Mouse (Mus musculus) midbrain, embryonic 14.5 days (tissue): ENCODE data around the gene Gad1. TPM values are rescaled to one million over a fixed set of nuclear protein-coding genes. Genes with fewer than 3 reads are reported as not detected.

Experiments used
- ATAC-seq: fragments of 200-750 bp; cut with Nextera tagmentation; 2 replicates; pipeline ENCODE4 v1.8.0; 2017; ENCODE audit warnings: moderate number of reproducible peaks, moderate library complexity; ENCODE audit not compliant: low FRiP score, low TSS enrichment
- DNase-seq: peaks from one replicate; pipeline ENCODE4 v3.0.0-alpha.2; 2015
- H3K27ac ChIP-seq: fragments of 300-500 bp; sonication (generic); replicated peaks from 2 replicates; pipeline ENCODE4 v1.5.1; 2014; ENCODE audit warnings: mild to moderate bottlenecking, low read depth, low read length, moderate library complexity
- H3K27me3 ChIP-seq: fragments of 300-500 bp; sonication (generic); 2 replicates; pipeline ENCODE4 v1.6.1; 2014; ENCODE audit warnings: low read length, control low read depth, mixed read lengths; ENCODE audit not compliant: control insufficient read depth, insufficient read depth
- H3K36me3 ChIP-seq: fragments of 300-500 bp; sonication (generic); 2 replicates; pipeline ENCODE4 v1.6.1; 2014; ENCODE audit warnings: low read length, control low read depth; ENCODE audit not compliant: control insufficient read depth, insufficient read depth
- H3K4me1 ChIP-seq: fragments of 300-500 bp; sonication (generic); 2 replicates; pipeline ENCODE4 v1.6.1; 2014; ENCODE audit warnings: mild to moderate bottlenecking, antibody characterized with exemption, low read length, control low read depth; ENCODE audit not compliant: control insufficient read depth, insufficient read depth
- H3K4me2 ChIP-seq: fragments of 300-500 bp; sonication (generic); 2 replicates; pipeline ENCODE4 v1.6.1; 2014; ENCODE audit warnings: mild to moderate bottlenecking, low read length, moderate library complexity
- H3K4me3 ChIP-seq: fragments of 300-500 bp; sonication (generic); replicated peaks from 2 replicates; pipeline ENCODE4 v1.5.1; 2014; ENCODE audit warnings: low read depth, low read length
- H3K9ac ChIP-seq: fragments of 300-500 bp; sonication (generic); replicated peaks from 2 replicates; pipeline ENCODE4 v1.6.1; 2014; ENCODE audit warnings: mild to moderate bottlenecking, low read length, moderate library complexity
- H3K9me3 ChIP-seq: fragments of 300-500 bp; sonication (generic); 2 replicates; pipeline ENCODE4 v1.6.1; 2016; ENCODE audit warnings: low read length, control low read depth, mixed read lengths; ENCODE audit not compliant: control insufficient read depth
- WGBS: fragments of 180-500 bp; shearing (Covaris S2); extraction: QIAGEN DNeasy Blood & Tissue Kit; methylation state at CpG from one replicate; pipeline ENCODE4 v1.1.7; 2014; 5-methylcytosine and 5-hydroxymethylcytosine counted together
- polyA plus RNA-seq: library from polyadenylated mRNA; unstranded; fragments of >200 nt; fragmentation: Nextera tagmentation; extraction: Ambion mirVana; gene quantifications from 2 replicates; pipeline ENCODE4 v1.2.1, GENCODE M21; 2014

Gad1 gene
- polyA plus RNA-seq, 1 experiment from 2014 or later: 111 TPM

DNA sequence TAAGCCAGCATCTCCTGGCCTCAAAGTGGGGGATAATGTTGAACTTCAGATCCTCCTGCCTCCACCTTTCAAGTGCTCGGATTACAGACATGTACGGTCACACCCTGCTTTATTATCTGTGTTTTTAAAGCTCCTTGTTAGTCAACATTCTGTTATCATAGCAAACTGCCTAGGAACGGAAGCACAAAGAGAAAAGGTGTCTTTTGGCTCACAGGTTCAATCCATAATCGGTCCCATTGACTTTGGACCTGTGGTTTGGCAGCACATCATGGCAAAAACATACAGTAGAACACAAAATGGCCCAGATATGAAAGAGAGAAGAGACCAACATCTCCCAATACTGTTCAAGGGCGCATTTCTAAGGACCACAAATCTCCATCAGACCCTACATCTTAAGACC lies 95.4 kb downstream of the Gad1 start:
- H3K27ac ChIP-seq: no peak overlapping the region
- DNase-seq: no peak
- H3K27me3 ChIP-seq: no peaks in the 10 kb centered on the region
- no peaks in the 10 kb centered on the region for H3K36me3 ChIP-seq
- H3K9me3 ChIP-seq: no peaks in the 10 kb centered on the region
- H3K4me2 ChIP-seq: no peak overlapping the region
- H3K4me1 ChIP-seq: no peaks in the 10 kb centered on the region
- no peak overlapping the region for H3K9ac ChIP-seq
- no peak for ATAC-seq
- no peak overlapping the region for H3K4me3 ChIP-seq
- WGBS: 92% methylated on average over 5 of the region's 5 CpGs

- 90% methylated on average over 4 of the region's 4 CpGs for WGBS
- no peaks in the 10 kb centered on the region for H3K9me3 ChIP-seq
- no peaks in the 10 kb centered on the region for H3K27me3 ChIP-seq
- no peaks in the 10 kb centered on the region for H3K36me3 ChIP-seq
- no peak overlapping the region for H3K4me3 ChIP-seq
- DNase-seq: no peak
- no peak overlapping the region for H3K4me2 ChIP-seq
- ATAC-seq: no peak
- no peak overlapping the region for H3K27ac ChIP-seq
- H3K4me1 ChIP-seq: no peaks in the 10 kb centered on the region
- no peak overlapping the region for H3K9ac ChIP-seq
These were observed 96.6 kb downstream of the Gad1 start for GRCm38 (mm10) chr2:70649471-70649870.

Other genes with a start within 250 kb of the Gad1 start
- gene Sp5, start 78.1 kb upstream of the Gad1 start, polyA plus RNA-seq: 28.3 and 31.2 TPM in 2 replicates
- gene Erich2, start 44.3 kb upstream of the Gad1 start, polyA plus RNA-seq: 1.00 and 2.3 TPM in 2 replicates
- gene Gorasp2, start 108.5 kb downstream of the Gad1 start, polyA plus RNA-seq: 114 and 143 TPM in 2 replicates
- gene Gm26558, start 109.0 kb downstream of the Gad1 start, polyA plus RNA-seq: 4.3 and 6.2 TPM in 2 replicates